Mouse (Mus musculus) lung, adult 18-20 months (tissue): ENCODE data around the gene Nol6.

ENCODE experiments used
- DNase-seq, 2 experiments: peaks; one replicate each; pipeline ENCODE4 v3.0.0; 2022; ENCODE audit warnings: mixed read lengths in 2 of 2

Gene Nol6

GRCm38 (mm10) chr4:41078726-41079125 lies 45.5 kb downstream of the Nol6 start:
- DNase-seq = no peak

- DNase-seq = no peak
Measured at GRCm38 (mm10) chr4:41074461-41074860, 49.8 kb downstream of the Nol6 start.

DNA sequence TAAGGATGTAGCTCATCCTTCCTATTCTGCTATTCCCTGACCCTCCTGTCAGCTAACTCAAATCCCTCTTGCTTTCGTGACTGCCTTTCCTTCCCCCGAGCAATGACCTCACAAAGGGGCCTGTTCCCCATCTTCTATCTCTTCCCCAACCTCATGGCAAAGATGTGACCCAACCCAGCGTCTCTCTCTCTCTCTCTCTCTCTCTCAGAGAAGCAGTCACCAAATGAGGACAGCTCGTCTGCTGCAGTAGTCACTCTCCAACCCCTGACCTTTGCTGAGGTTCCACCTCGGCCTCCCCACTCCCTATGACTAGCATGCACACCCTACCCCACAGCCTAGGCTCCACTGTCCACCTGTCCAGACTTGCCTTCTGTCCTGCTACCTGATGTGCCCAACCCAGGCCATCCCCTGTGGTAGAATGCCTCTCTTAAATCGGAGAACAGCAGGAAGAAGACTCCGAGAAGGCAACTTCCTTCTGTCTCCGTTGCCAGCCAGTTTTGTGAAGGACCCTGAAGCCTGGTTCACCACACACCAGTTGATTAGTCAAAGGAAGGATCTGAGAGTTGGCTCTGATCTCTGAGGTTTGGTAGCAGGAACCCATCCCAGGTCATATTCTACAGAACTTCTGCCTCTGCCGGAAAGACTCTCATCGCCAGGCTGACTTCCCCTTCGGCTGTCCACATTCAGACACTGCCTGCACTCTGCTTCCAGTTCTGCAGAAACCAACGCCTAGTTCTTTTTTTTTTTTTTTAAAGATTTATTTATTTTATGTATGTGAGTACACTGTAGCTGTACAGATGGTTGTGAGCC lies 51.0 kb downstream of the Nol6 start:
- no peak for DNase-seq

DNA sequence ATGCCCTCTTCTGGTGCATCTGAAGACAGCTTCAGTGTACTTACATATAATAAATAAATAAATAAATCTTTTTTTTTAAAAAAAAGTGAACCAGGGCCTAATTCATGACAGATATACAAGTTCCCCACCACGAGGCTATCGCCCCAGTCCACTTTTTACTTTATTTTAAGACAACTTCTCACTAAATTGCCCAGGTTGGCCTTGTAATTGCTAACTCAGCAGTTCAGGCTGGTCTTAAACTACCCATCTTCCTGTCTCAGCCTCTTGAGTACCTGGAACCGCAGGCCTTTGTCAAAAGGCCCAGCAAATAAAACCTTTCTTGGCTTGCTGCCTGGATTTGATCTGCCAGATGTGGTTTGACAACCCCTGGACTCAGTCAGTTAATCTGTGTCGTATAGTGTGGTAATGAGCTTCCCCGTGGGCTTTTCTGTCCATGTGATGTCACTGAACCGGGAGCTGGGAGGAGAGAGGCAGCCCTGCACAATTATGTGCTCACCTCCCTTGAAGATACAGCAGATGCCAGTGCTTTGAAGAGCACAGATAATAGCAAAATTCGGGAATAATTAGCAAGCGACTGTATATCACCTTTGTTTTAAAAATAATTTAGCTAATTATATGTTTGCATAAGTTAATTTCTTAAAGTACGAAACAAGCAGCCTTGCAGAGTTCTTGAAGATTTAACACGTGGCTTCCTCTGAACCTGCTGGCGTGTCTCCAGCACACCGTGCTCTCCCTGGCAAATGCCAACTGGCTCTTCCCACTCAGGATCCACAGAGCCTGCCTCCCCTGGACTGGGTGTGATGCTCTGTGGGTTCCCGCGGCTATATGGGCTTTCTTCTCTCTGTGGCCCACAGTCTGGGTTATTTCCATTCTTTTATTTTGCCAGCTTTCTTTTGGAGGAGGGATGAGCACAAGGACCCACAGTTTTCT lies 52.5 kb downstream of the Nol6 start:
- DNase-seq = no peak

DNA sequence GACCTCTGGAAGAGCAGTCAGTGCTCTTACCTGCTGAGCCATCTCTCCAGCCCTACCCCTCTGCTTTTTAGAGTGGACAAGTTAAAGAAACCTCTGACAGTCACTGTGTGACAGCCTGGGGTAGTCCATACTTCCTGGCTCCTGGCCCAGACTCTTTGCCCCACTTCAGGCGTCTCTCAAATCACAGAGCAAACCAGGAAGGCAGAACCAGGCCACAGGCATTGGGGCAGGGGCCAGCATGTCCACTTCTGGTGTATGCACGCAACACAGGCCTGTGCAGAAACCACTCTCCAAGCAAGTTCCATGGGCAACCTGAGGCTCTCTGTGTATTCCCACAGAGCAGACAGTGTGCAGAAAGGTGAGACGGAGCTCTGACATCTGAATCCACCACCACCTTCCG lies 59.1 kb downstream of the Nol6 start:
- no peak for DNase-seq
